8 mouse cellular contexts compared by ENCODE assay signal in the genomic region with DNA sequence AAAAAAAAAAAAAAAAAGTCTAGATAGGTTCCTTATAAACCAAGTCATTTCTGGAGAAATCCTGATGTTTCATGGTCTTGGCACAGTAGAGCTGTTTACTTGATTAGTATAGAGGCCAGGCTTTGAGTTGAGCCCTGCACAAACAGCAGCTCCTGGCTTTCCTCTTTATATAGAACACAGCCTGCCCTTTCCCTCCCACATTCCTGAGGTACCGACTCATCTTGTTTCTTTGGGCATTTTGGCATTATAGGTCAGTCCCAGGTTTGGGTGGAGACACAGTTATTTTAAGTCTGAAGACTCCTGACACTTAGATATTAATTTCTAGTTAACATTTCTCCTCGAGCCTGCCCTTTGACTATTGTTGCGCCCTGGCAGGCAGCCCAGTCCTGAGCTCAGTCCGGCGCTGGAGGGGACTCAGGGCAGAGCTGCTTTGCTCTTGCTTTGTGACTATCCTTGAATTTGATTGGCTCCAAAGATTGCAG.
DNase-seq lines count a peak whose midpoint lies in the region; ATAC-seq and TF ChIP-seq lines count a peak whose summit lies in the region.

No protein-coding gene starts in this region.

- peaks cover 11% of the 10 kb centered on the region; the same call in 1 of the 2 replicates for H3K36me3 ChIP-seq in heart, embryonic 11.5 days (ENCODE audit: control insufficient read depth, insufficient read depth, low read length)
- peaks cover 58% of the 10 kb centered on the region for H3K36me3 ChIP-seq in lung, embryonic 14.5 days (ENCODE audit: insufficient read depth)

- intact Hi-C loops in left cerebral cortex, postnatal 14 days (cut with DNase I) = no loop called here

- no peak; the same call in 1 of the 2 replicates for ATAC-seq in heart, embryonic 11.5 days (replicated peaks; ENCODE audit: insufficient number of reproducible peaks, low FRiP score, low TSS enrichment)
- ATAC-seq in lung, embryonic 14.5 days (ENCODE audit: insufficient read depth) = peak; percentile 79

- peaks cover 4% of the 10 kb centered on the region for H3K4me1 ChIP-seq in heart, embryonic 11.5 days (ENCODE audit: control insufficient read depth, insufficient read depth, low read length)
- H3K4me1 ChIP-seq in lung, embryonic 14.5 days (ENCODE audit: insufficient read depth) = 0 out of 2 replicates have a peak, but pooled peaks cover 2% of the 10 kb centered on the region

- no peak for TF ChIP-seq CTCF in lung, embryonic 14.5 days (IDR thresholded peaks at IDR 0.05; ENCODE audit: low read depth)

- no peak overlapping the region for H3K4me2 ChIP-seq in heart, embryonic 11.5 days
- no peak overlapping the region for H3K4me2 ChIP-seq in lung, embryonic 14.5 days

- no peak overlapping the region for H3K4me3 ChIP-seq in heart, embryonic 11.5 days (ENCODE audit: low read depth, low read length)
- H3K4me3 ChIP-seq in lung, embryonic 14.5 days (ENCODE audit: low read depth, low read length) = no peak overlapping the region

- no peaks in the 10 kb centered on the region for H3K27me3 ChIP-seq in heart, embryonic 11.5 days (ENCODE audit: control insufficient read depth, insufficient read depth, low read length)
- H3K27me3 ChIP-seq in lung, embryonic 14.5 days (ENCODE audit: insufficient read depth, low read length) = no peaks in the 10 kb centered on the region

- H3K9me3 ChIP-seq in heart, embryonic 11.5 days (replicated peaks; ENCODE audit: control insufficient read depth, low read length) = no peaks in the 10 kb centered on the region
- no peaks in the 10 kb centered on the region; the same call in 1 of the 2 replicates for H3K9me3 ChIP-seq in lung, embryonic 14.5 days (ENCODE audit: low read depth, low read length)

- H3K27ac ChIP-seq in heart, embryonic 11.5 days (ENCODE audit: low read depth, low read length) = 0 out of 2 replicates have a peak overlapping the region, but pooled peaks have one; percentile 25
- H3K27ac ChIP-seq in lung, embryonic 14.5 days (ENCODE audit: low read depth) = no peak overlapping the region

- peak; percentile 11 for DNase-seq in cerebellum, postnatal 14 days
- DNase-seq in cerebellum, postnatal 36 days = no peak
- peak; percentile 64 for DNase-seq in NIH3T3 (ENCODE audit: low read depth)
- DNase-seq in lung, embryonic 14.5 days = peak; percentile 78
- no peak for DNase-seq in frontal cortex, adult 2 months (ENCODE audit: extremely low spot score in 1 of 2, low spot score in 1 of 2)
- no peak for DNase-seq in left cerebral cortex, postnatal 14 days (ENCODE audit: low spot score in 2 of 2)
- no peak for DNase-seq in urinary bladder, postnatal 25 days (ENCODE audit: low spot score)

- H3K9ac ChIP-seq in heart, embryonic 11.5 days (ENCODE audit: low read depth, low read length) = no peak overlapping the region
- no peak overlapping the region for H3K9ac ChIP-seq in lung, embryonic 14.5 days

- 36% methylated on average over 5 of the region's 5 CpGs for WGBS in heart, embryonic 11.5 days (ENCODE audit: insufficient replicate concordance)
- 26% methylated on average over 5 of the region's 5 CpGs for WGBS in lung, embryonic 14.5 days

Comparison
In these comparisons a context has a peak if more than half of its experiments do, and no peak if none do; other contexts are left out.
1. DNase-seq: peak in cerebellum, postnatal 14 days (2 of 2), NIH3T3 (single experiment) and lung, embryonic 14.5 days (single experiment); none in cerebellum, postnatal 36 days (0 of 2), frontal cortex, adult 2 months (0 of 2), left cerebral cortex, postnatal 14 days (0 of 2) and urinary bladder, postnatal 25 days (single experiment).